Mouse (Mus musculus): ENCODE measurements at regions not wholly inside any gene's neighbourhood (a gene's known extent, or its start where the extent isn't known, plus 50 kb on each side); places are given as distances from the start of the nearest gene placed in this dataset.

DNA sequence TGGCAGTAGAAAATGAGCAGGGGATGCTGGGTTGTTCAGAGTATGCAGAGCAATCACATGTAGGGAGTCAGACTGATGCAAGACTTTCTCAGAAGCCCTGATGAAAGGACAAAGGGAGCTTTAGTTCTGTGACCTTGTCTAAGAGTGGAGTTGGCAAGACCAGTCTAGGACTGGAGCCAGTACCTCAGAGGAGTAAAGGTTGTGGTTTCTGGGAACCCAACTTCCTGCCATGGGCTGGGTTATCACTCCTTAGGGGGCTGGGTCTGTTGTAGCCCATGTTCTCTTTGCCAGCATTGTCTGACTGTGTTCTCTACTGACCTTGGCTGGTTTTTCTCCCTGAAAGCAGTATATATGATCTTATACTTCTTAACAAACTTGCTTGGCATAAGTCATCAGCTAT is 453.1 kb upstream of the Cwc22 start:
- H3K4me1 ChIP-seq (ENCODE audit: control insufficient read depth in 1 of 2, insufficient read depth in 2 of 2, low read length in 2 of 2): no peaks in the 10 kb centered on the region
- no peaks in the 10 kb centered on the region for H3K9me3 ChIP-seq (replicated peaks; ENCODE audit: insufficient read depth, low read length)
- no peaks in the 10 kb centered on the region for H3K27me3 ChIP-seq (ENCODE audit: control insufficient read depth in 1 of 2, insufficient read depth in 2 of 2, low read length in 2 of 2)
- no peak overlapping the region for H3K4me3 ChIP-seq (ENCODE audit: control insufficient read depth in 1 of 2, insufficient read depth in 1 of 2, low read depth in 2 of 2, low read length in 2 of 2)
- no peak overlapping the region for H3K27ac ChIP-seq (ENCODE audit: control insufficient read depth, low read depth, low read length)
- DNase-seq (ENCODE audit: low read depth, low spot score): no peak
- TF ChIP-seq UBTF (IDR thresholded peaks at IDR 0.05; ENCODE audit: borderline replicate concordance, insufficient read depth, low read depth, low read length) (no peak), RAD21 (IDR thresholded peaks at IDR 0.05; ENCODE audit: low read depth, low read length) (no peak), TBP (IDR thresholded peaks at IDR 0.05; ENCODE audit: low read depth, low read length) (no peak), CHD2 (IDR thresholded peaks at IDR 0.05; ENCODE audit: low read length) (no peak), TAL1 (IDR thresholded peaks at IDR 0.05; ENCODE audit: low read length) (no peak), JUND (IDR thresholded peaks at IDR 0.05; ENCODE audit: low read depth, low read length) (no peak), SIN3A (IDR thresholded peaks at IDR 0.05; ENCODE audit: low read length) (no peak), MAZ (IDR thresholded peaks at IDR 0.05; ENCODE audit: low read depth, low read length) (no peak), ZC3H11A (IDR thresholded peaks at IDR 0.05; ENCODE audit: low read depth, low read length) (no peak), NELFE (IDR thresholded peaks at IDR 0.05; ENCODE audit: low read depth, low read length) (no peak), ELF1 (IDR thresholded peaks at IDR 0.05; ENCODE audit: low read depth, low read length) (no peak), MYC (IDR thresholded peaks at IDR 0.05; ENCODE audit: low read depth, low read length) (no peak), SMC3 (IDR thresholded peaks at IDR 0.05; ENCODE audit: low read depth, low read length) (no peak), KAT2A (conservative IDR thresholded peaks at IDR 0.05; ENCODE audit: low read depth, low read length) (no peak), ETS1 (IDR thresholded peaks at IDR 0.05; ENCODE audit: low read depth, low read length) (no peak), TCF12 (IDR thresholded peaks at IDR 0.05; ENCODE audit: low read depth, low read length) (no peak), MXI1 (IDR thresholded peaks at IDR 0.05; ENCODE audit: low read depth, low read length) (no peak), POLR2A (IDR thresholded peaks at IDR 0.05; ENCODE audit: control insufficient read depth in 1 of 2, insufficient read depth in 1 of 2, low read depth in 1 of 2, low read length in 2 of 2, poor library complexity in 1 of 2) (no peak), MAX (IDR thresholded peaks at IDR 0.05; ENCODE audit: low read length) (no peak), GABPA (IDR thresholded peaks at IDR 0.05; ENCODE audit: low read depth, low read length) (no peak)
- no peak overlapping the region for H3K9ac ChIP-seq (ENCODE audit: control insufficient read depth, low read depth, low read length, poor library complexity, severe bottlenecking)
- H3K79me2 ChIP-seq (ENCODE audit: control insufficient read depth, insufficient read depth, low read length, poor library complexity): no peaks in the 10 kb centered on the region
- H3K36me3 ChIP-seq (ENCODE audit: control insufficient read depth in 1 of 2, insufficient read depth in 2 of 2, low read length in 2 of 2): no peaks in the 10 kb centered on the region

DNA sequence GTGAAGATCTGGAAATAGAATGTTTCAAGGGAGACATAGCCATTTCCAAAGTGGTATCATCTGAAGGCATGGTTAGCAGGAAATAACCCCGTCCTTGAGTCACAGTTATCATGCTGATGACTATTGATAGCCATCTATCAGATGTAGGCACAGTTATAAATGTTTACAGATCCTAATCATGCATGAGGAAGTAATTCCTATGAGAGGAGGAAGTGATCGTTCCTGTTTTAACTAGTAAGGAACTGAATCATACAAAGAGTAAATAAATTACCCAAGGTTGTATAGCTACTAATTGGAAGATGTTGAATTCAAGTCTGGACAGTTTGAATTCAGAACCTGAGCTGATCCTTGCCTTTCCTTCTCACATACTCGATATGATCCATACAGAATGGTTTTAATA is 450.7 kb upstream of the Cwc22 start:
- H3K4me3 ChIP-seq (ENCODE audit: control insufficient read depth in 1 of 2, insufficient read depth in 1 of 2, low read depth in 2 of 2, low read length in 2 of 2): no peak overlapping the region
- no peaks in the 10 kb centered on the region for H3K9me3 ChIP-seq (replicated peaks; ENCODE audit: insufficient read depth, low read length)
- H3K9ac ChIP-seq (ENCODE audit: control insufficient read depth, low read depth, low read length, poor library complexity, severe bottlenecking): no peak overlapping the region
- no peak overlapping the region for H3K27ac ChIP-seq (ENCODE audit: control insufficient read depth, low read depth, low read length)
- no peak for DNase-seq (ENCODE audit: low read depth, low spot score)
- H3K36me3 ChIP-seq (ENCODE audit: control insufficient read depth in 1 of 2, insufficient read depth in 2 of 2, low read length in 2 of 2): no peaks in the 10 kb centered on the region
- no peaks in the 10 kb centered on the region for H3K4me1 ChIP-seq (ENCODE audit: control insufficient read depth in 1 of 2, insufficient read depth in 2 of 2, low read length in 2 of 2)
- TF ChIP-seq HCFC1 (IDR thresholded peaks at IDR 0.05; ENCODE audit: low read depth, low read length): no peak
- TF ChIP-seq POLR2AphosphoS2 (IDR thresholded peaks at IDR 0.05; ENCODE audit: low read length): no peak
- TF ChIP-seq SMC3 (IDR thresholded peaks at IDR 0.05; ENCODE audit: low read depth, low read length): no peak
- no peak for TF ChIP-seq USF2 (IDR thresholded peaks at IDR 0.05; ENCODE audit: borderline replicate concordance in 1 of 2, insufficient read depth in 1 of 2, low read depth in 1 of 2, low read length in 2 of 2)
- TF ChIP-seq EP300 (IDR thresholded peaks at IDR 0.05; ENCODE audit: low read depth in 1 of 2, low read length in 2 of 2): no peak
- TF ChIP-seq NELFE (IDR thresholded peaks at IDR 0.05; ENCODE audit: low read depth, low read length): no peak
- no peak for TF ChIP-seq MXI1 (IDR thresholded peaks at IDR 0.05; ENCODE audit: low read depth, low read length)
- TF ChIP-seq USF1 (IDR thresholded peaks at IDR 0.05; ENCODE audit: low read depth, low read length): no peak
- no peak for TF ChIP-seq MYB (IDR thresholded peaks at IDR 0.05; ENCODE audit: low read depth, low read length)
- no peak for TF ChIP-seq ZNF384 (IDR thresholded peaks at IDR 0.05; ENCODE audit: low read depth, low read length)
- no peak for TF ChIP-seq RAD21 (IDR thresholded peaks at IDR 0.05; ENCODE audit: low read depth, low read length)
- no peak for TF ChIP-seq ETS1 (IDR thresholded peaks at IDR 0.05; ENCODE audit: low read depth, low read length)
- no peaks in the 10 kb centered on the region for H3K79me2 ChIP-seq (ENCODE audit: control insufficient read depth, insufficient read depth, low read length, poor library complexity)
- H3K27me3 ChIP-seq (ENCODE audit: control insufficient read depth in 1 of 2, insufficient read depth in 2 of 2, low read length in 2 of 2): no peaks in the 10 kb centered on the region
